Mouse (Mus musculus) heart, embryonic 12.5 days (tissue): ENCODE measurements around the gene Tbx5. TPM values are rescaled to one million over a fixed set of nuclear protein-coding genes. Genes with fewer than 3 reads are reported as not detected.
"Not testable (repeated sequence)": the region's sequence is repeated elsewhere in the genome, so short reads cannot be mapped to it uniquely, and the experiment has no call there.

Experiments
- ATAC-seq: fragments of 200-750 bp; cut with Nextera tagmentation; 2 replicates; pipeline ENCODE4 v1.8.0; 2017; ENCODE audit warnings: moderate TSS enrichment, moderate library complexity; ENCODE audit not compliant: insufficient number of reproducible peaks, low FRiP score
- H3K27ac ChIP-seq: fragments of 300-500 bp; sonication (generic); 2 replicates; pipeline ENCODE4 v1.5.1; 2016; ENCODE audit warnings: mild to moderate bottlenecking, moderate library complexity; ENCODE audit not compliant: poor library complexity, severe bottlenecking
- H3K27me3 ChIP-seq: fragments of 300-500 bp; sonication (generic); replicated peaks from 2 replicates; pipeline ENCODE4 v1.6.1; 2016; ENCODE audit warnings: mild to moderate bottlenecking, moderate library complexity
- H3K36me3 ChIP-seq: fragments of 300-500 bp; sonication (generic); 2 replicates; pipeline ENCODE4 v1.6.1; 2016; ENCODE audit warnings: mild to moderate bottlenecking, moderate library complexity
- H3K4me1 ChIP-seq: fragments of 300-500 bp; sonication (generic); replicated peaks from 2 replicates; pipeline ENCODE4 v1.6.1; 2016; ENCODE audit warnings: mild to moderate bottlenecking
- H3K4me2 ChIP-seq: fragments of 300-500 bp; sonication (generic); 2 replicates; pipeline ENCODE4 v1.6.1; 2016; ENCODE audit warnings: mild to moderate bottlenecking, moderate library complexity
- H3K4me3 ChIP-seq: fragments of 300-500 bp; sonication (generic); 2 replicates; pipeline ENCODE4 v1.5.1; 2016; ENCODE audit warnings: mild to moderate bottlenecking
- H3K9ac ChIP-seq: fragments of 300-500 bp; sonication (generic); 2 replicates; pipeline ENCODE4 v1.6.1; 2016; ENCODE audit warnings: mild to moderate bottlenecking, moderate library complexity
- H3K9me3 ChIP-seq: fragments of 300-500 bp; sonication (generic); replicated peaks from 2 replicates; pipeline ENCODE4 v1.6.1; 2016; ENCODE audit warnings: mild to moderate bottlenecking, moderate library complexity
- WGBS: fragments of 180-500 bp; shearing (Covaris S2); methylation state at CpG from one replicate; pipeline ENCODE4 v1.1.7; 2016; 5-methylcytosine and 5-hydroxymethylcytosine counted together
- polyA plus RNA-seq: library from polyadenylated mRNA; unstranded; fragments of >200 nt; fragmentation: Nextera tagmentation; extraction: Ambion mirVana; gene quantifications from 2 replicates; pipeline ENCODE4 v1.2.1, GENCODE M21; 2016

The Tbx5 gene
- polyA plus RNA-seq, 1 experiment from 2014 or later, result 42.6 TPM

DNA sequence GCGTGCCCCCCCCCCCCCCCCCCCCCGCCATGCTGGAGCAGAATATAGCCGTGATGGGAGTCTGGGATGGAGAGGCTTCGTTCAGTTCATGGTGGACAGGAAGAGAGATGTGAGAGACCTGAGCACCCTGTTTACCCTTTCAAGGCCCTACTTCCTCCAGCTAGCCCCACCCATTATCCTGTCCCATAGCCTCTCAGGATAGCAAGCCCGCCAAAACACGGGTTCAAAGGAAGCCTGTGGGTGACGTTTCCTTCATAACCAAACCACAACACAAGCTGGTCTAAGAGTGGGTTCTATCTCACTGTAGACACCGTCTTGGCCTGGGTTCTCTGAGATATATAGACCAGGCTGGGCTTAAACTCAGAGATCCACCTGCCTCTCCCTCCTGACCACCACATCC lies 53.1 kb downstream of the Tbx5 start:
- Histone ChIP-seq H3K27me3 (no peaks in the 10 kb centered on the region), H3K4me1 (no peaks in the 10 kb centered on the region), H3K4me2 (no peak overlapping the region), H3K36me3 (peaks cover 38% of the 10 kb centered on the region), H3K4me3 (no peak overlapping the region), H3K9me3 (peaks cover 7% of the 10 kb centered on the region; the same call in 1 of the 2 replicates), H3K9ac (no peak overlapping the region), H3K27ac (no peak overlapping the region)
- WGBS, result 68% methylated on average over 7 of the region's 8 CpGs
- ATAC-seq, result no peak

DNA sequence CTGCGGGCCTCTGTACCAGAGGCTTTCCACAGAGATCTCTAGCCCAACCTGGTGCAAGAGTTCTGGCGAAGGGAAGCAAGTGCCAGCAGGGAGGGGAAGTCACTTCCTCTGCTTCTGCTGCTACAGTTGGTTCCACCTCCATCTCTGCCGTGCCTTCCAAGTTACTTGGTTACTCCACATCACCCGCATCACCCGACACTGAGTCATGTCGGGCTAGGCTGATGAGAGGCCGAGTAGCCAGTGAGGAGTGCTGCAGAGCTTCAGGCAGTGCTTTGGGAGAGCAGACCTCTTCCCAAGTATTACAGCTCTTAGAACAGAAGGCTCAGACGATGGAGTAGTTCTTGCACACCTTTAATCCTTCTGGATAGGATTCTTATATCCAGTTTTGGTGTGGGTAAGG lies 54.9 kb downstream of the Tbx5 start:
- Histone ChIP-seq H3K27ac (no peak overlapping the region), H3K9ac (no peak overlapping the region), H3K4me2 (no peak overlapping the region), H3K4me3 (no peak overlapping the region), H3K36me3 (peaks cover 20% of the 10 kb centered on the region), H3K4me1 (no peaks in the 10 kb centered on the region), H3K27me3 (no peaks in the 10 kb centered on the region), H3K9me3 (peaks cover 7% of the 10 kb centered on the region; the same call in 1 of the 2 replicates)
- ATAC-seq, result no peak
- 74% methylated on average over 8 of the region's 8 CpGs for WGBS

DNA sequence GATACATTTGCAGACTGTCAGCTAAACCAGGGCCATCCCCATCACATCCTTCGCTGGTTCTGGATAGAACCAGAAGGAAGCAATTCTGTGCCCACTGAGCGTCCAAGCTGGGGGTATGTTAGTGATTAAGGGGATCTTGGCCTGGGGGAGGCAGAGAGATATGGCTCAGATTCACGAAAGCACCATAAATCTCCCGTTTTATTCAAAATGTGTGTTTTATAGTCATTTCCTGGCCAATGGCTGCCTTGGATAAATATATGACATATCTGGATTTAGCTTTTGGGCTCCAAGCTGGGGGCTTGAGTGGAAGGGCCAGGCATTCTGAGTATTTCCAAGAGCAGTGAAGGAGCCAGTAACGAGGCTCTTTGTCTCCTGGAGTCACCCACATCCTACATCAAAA lies 59.5 kb downstream of the Tbx5 start:
- Histone ChIP-seq H3K4me1 (peaks cover 5% of the 10 kb centered on the region; the same call in 1 of the 2 replicates), H3K4me3 (no peak overlapping the region), H3K27ac (no peak overlapping the region), H3K9ac (no peak overlapping the region), H3K36me3 (no peaks in the 10 kb centered on the region), H3K4me2 (no peak overlapping the region), H3K9me3 (no peaks in the 10 kb centered on the region), H3K27me3 (peaks cover 5% of the 10 kb centered on the region; the same call in 1 of the 2 replicates)
- 65% methylated on average over 5 of the region's 5 CpGs for WGBS
- ATAC-seq, result no peak

DNA sequence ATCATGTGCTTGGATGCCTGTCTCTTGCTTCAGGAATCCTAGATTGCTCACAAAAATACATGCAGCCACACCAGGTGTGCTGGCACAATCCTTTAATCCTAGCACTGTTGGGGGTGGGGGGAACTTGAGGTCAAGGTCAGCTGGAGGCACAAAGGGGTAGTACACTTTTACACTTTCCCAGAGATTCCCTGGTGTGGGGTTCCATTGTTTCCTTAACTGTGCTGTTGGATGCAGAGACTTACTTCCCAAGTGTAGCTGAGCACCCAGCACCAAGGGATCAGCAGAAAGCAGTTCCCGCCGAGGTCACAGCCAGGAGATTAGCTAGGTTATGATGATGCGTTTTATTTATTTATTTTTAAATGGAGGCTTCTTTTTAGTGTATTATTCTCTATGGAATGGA lies 60.6 kb downstream of the Tbx5 start:
- Histone ChIP-seq H3K4me1 (peaks cover 7% of the 10 kb centered on the region; the same call in 1 of the 2 replicates), H3K27me3 (peaks cover 5% of the 10 kb centered on the region; the same call in 1 of the 2 replicates), H3K9ac (no peak overlapping the region), H3K9me3 (peaks cover 1% of the 10 kb centered on the region; the same call in 1 of the 2 replicates), H3K27ac (no peak overlapping the region), H3K36me3 (no peaks in the 10 kb centered on the region), H3K4me2 (no peak overlapping the region), H3K4me3 (no peak overlapping the region)
- WGBS, result 70% methylated on average over 3 of the region's 3 CpGs
- ATAC-seq, result no peak

DNA sequence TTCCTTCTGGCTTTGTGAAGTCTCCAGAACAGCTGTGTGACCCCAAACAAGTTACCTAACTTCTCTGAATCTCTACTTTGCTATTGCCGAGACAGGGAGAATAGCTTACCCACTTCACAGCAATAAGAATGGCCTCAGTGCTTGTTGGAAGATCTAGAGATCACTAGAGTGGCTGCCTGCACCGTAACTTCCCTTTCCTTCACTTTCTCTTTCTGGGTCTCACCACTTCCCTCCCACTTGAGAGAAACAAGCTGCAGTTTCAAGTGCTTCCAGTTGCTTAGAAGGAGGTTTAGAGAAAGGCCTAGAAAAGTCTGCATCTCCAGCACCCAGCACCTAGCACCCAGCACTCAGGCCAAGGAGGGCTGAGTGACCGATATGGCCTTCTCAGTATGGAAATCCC lies 64.1 kb downstream of the Tbx5 start:
- peaks cover 4% of the 10 kb centered on the region; the same call in 1 of the 2 replicates for H3K9me3 ChIP-seq
- H3K4me3 ChIP-seq, result no peak overlapping the region
- H3K9ac ChIP-seq, result no peak overlapping the region
- no peak overlapping the region for H3K4me2 ChIP-seq
- WGBS, result 32% methylated on average over 3 of the region's 3 CpGs
- no peak for ATAC-seq
- no peak overlapping the region for H3K27ac ChIP-seq
- peaks cover 7% of the 10 kb centered on the region; the same call in 1 of the 2 replicates for H3K4me1 ChIP-seq
- peaks cover 5% of the 10 kb centered on the region; the same call in 1 of the 2 replicates for H3K27me3 ChIP-seq
- no peaks in the 10 kb centered on the region for H3K36me3 ChIP-seq

DNA sequence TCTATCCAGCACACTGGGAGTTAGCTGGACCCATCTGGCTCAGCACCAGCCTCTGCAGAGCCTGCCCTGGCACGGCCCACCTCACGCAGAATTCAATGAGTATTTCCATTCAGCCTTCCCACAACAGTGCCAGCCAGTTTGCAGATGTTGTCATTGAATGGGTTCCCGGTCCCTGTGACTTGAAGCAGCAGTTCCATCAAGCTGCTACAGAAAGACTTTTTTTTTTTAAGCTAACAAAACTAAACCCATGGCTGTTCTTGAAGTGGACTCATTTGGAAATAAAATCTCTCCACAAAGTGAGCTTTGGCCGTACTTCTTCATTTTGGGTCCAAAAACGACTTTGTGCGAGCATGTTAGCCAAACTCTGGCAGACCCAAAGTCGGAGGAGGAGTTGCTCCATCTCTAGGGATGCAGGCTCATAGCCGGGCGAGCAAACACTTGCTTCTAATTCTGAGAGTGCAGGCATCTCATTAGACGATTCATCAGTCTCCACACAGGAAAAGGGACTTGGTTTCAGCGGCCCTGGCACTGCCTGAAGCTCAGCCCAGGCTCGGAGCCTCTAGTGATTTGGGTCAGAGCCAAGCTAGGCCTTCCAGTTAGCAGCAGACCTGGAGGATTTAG lies 84.2 kb downstream of the Tbx5 start:
- 70% methylated on average over 12 of the region's 12 CpGs for WGBS
- Histone ChIP-seq H3K9me3 (no peaks in the 10 kb centered on the region; the same call in 1 of the 2 replicates), H3K9ac (no peak overlapping the region), H3K27me3 (peaks cover 5% of the 10 kb centered on the region; the same call in 1 of the 2 replicates), H3K4me1 (no peaks in the 10 kb centered on the region), H3K27ac (no peak overlapping the region), H3K4me3 (no peak overlapping the region), H3K4me2 (no peak overlapping the region), H3K36me3 (no peaks in the 10 kb centered on the region)
- ATAC-seq, result no peak

DNA sequence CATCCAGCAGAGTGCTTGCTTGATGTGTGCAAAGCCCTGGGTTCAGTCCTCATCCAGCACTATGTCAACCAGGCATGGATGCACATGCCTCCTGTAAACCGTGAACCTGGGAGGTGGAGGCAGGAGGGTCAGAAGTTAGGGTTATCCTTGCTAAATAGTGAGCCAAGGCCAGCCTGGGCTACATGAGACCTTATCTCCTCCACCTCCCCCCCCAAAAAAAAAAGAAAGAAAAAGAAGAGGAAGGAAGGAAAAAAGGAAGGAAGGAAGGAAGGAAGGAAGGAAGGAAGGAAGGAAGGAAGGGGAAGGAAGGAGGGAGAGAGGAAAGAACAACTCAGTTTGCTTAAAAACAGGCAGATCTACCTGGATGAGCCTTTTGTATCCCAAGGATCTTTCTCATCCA lies 85.9 kb downstream of the Tbx5 start:
- not testable (repeated sequence) for H3K27ac ChIP-seq, H3K4me1 ChIP-seq, ATAC-seq, H3K9ac ChIP-seq, H3K4me2 ChIP-seq, H3K9me3 ChIP-seq, H3K36me3 ChIP-seq, H3K27me3 ChIP-seq, H3K4me3 ChIP-seq
- WGBS, result 96% methylated on average over 1 of the region's 1 CpGs

DNA sequence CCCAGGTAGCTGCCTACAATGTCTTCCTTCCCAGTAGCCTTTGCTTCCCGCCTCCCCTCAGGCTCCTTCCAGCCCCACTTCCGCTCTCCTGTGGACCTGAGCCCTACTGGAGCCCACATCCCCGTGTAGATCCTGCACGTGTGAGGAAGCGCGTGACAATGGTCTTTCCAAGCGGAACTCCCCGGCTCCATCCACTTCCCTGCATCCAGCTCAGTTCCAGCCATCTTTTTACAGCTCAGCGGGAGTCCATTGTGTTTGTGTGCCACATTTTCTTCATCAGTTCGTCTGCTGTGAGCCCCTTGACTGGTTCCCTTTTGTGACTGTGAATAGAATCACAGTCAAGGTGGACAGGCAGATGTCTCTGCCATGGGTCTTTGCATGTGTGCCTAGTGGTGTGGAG lies 88.5 kb downstream of the Tbx5 start:
- H3K9me3 ChIP-seq, result no peaks in the 10 kb centered on the region; the same call in 1 of the 2 replicates
- 71% methylated on average over 10 of the region's 10 CpGs for WGBS
- no peaks in the 10 kb centered on the region for H3K36me3 ChIP-seq
- no peak for ATAC-seq
- H3K9ac ChIP-seq, result no peak overlapping the region
- no peak overlapping the region for H3K4me3 ChIP-seq
- H3K4me1 ChIP-seq, result no peaks in the 10 kb centered on the region
- H3K4me2 ChIP-seq, result no peak overlapping the region
- peaks cover 5% of the 10 kb centered on the region; the same call in 1 of the 2 replicates for H3K27me3 ChIP-seq
- no peak overlapping the region for H3K27ac ChIP-seq

DNA sequence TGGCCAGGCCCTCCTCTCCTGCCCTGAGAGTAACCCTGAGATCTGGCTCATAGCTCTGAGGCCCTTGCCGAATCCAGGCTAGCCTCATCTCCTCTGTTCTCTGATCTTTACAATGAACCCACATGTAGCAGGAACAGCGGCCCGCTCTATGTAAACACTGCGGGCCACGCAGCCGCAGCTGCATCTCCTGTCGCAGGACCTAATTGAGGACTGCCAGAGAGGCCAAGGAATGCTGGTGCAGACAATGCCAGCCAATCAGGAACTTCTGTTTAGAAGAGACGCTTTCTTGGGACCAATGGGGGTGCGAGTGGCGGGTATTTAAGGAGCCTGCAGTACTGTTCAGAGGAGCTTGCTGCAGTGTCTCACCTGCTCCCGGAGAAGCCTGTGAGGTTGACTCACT lies 89.8 kb downstream of the Tbx5 start:
- Histone ChIP-seq H3K9ac (no peak overlapping the region), H3K4me1 (no peaks in the 10 kb centered on the region), H3K4me2 (no peak overlapping the region), H3K36me3 (no peaks in the 10 kb centered on the region), H3K27me3 (no peaks in the 10 kb centered on the region; the same call in 1 of the 2 replicates), H3K4me3 (no peak overlapping the region), H3K9me3 (no peaks in the 10 kb centered on the region; the same call in 1 of the 2 replicates), H3K27ac (no peak overlapping the region)
- WGBS, result 48% methylated on average over 11 of the region's 11 CpGs
- ATAC-seq, result no peak

Other genes starting within 250 kb of the Tbx5 start
- 18.8 and 21.0 TPM in 2 replicates for gene Tbx3, start 162.0 kb upstream of the Tbx5 start, polyA plus RNA-seq